In genomic region chr15:6386159-6386951, GRCm38 (mm10) we compare ENCODE assay signal across 7 mouse cellular contexts. TPM values are rescaled to one million over a fixed set of nuclear protein-coding genes. Genes with fewer than 3 reads are reported as not detected.
DNase-seq lines count a peak whose midpoint lies in the region; ATAC-seq and TF ChIP-seq lines count a peak whose summit lies in the region.

No protein-coding gene starts in this region.

- ATAC-seq in embryonic facial prominence, embryonic 13.5 days (ENCODE audit: insufficient number of reproducible peaks, insufficient read depth, low FRiP score, low TSS enrichment, low read depth), result peak; percentile 90
- ATAC-seq in limb, embryonic 13.5 days (ENCODE audit: low FRiP score, low read depth), result peak; percentile 92
- peak; percentile 89 for ATAC-seq in midbrain, embryonic 14.5 days (ENCODE audit: low FRiP score, low TSS enrichment)

- TF ChIP-seq CTCF in bone marrow, adult 2 months (IDR thresholded peaks at IDR 0.05; ENCODE audit: control insufficient read depth, insufficient read depth, low read length), result no peak

- H3K4me1 ChIP-seq in bone marrow, adult 2 months (ENCODE audit: control insufficient read depth, insufficient read depth, low read length), result no peaks in the 10 kb centered on the region
- H3K4me1 ChIP-seq in embryonic facial prominence, embryonic 13.5 days, result peaks cover 41% of the 10 kb centered on the region
- peaks cover 57% of the 10 kb centered on the region for H3K4me1 ChIP-seq in limb, embryonic 13.5 days
- H3K4me1 ChIP-seq in midbrain, embryonic 14.5 days (ENCODE audit: control insufficient read depth, insufficient read depth, low read length), result no peaks in the 10 kb centered on the region

- no peaks in the 10 kb centered on the region for H3K36me3 ChIP-seq in embryonic facial prominence, embryonic 13.5 days
- H3K36me3 ChIP-seq in limb, embryonic 13.5 days, result no peaks in the 10 kb centered on the region
- H3K36me3 ChIP-seq in midbrain, embryonic 14.5 days (ENCODE audit: control insufficient read depth, insufficient read depth, low read length), result no peaks in the 10 kb centered on the region

- no peaks in the 10 kb centered on the region for H3K9me3 ChIP-seq in embryonic facial prominence, embryonic 13.5 days
- H3K9me3 ChIP-seq in limb, embryonic 13.5 days, result no peaks in the 10 kb centered on the region
- H3K9me3 ChIP-seq in midbrain, embryonic 14.5 days (ENCODE audit: control insufficient read depth, low read length), result no peaks in the 10 kb centered on the region

- DNase-seq in heart, adult 9 months (ENCODE audit: low spot score in 2 of 2), result peak; percentile 92 to 93
- peak; percentile 95 for DNase-seq in kidney, adult 9 months
- peak; percentile 83 for DNase-seq in midbrain, embryonic 14.5 days
- DNase-seq in spleen, postnatal 36 days (ENCODE audit: low spot score in 2 of 2), result peak; percentile 22 to 24

- H3K27ac ChIP-seq in bone marrow, adult 2 months (ENCODE audit: control insufficient read depth, insufficient read depth, low read depth, low read length, poor library complexity), result no peak overlapping the region; the same call in 1 of the 2 replicates
- H3K27ac ChIP-seq in embryonic facial prominence, embryonic 13.5 days, result peak overlapping the region; percentile 86
- H3K27ac ChIP-seq in limb, embryonic 13.5 days, result peak overlapping the region; percentile 84
- no peak overlapping the region for H3K27ac ChIP-seq in midbrain, embryonic 14.5 days (replicated peaks; ENCODE audit: low read depth, low read length)

- TF ChIP-seq POLR2A in bone marrow, adult 2 months (IDR thresholded peaks at IDR 0.05; ENCODE audit: borderline replicate concordance, control insufficient read depth, low read depth, low read length), result no peak

- no peaks in the 10 kb centered on the region for H3K27me3 ChIP-seq in embryonic facial prominence, embryonic 13.5 days
- no peaks in the 10 kb centered on the region for H3K27me3 ChIP-seq in limb, embryonic 13.5 days
- no peaks in the 10 kb centered on the region for H3K27me3 ChIP-seq in midbrain, embryonic 14.5 days (ENCODE audit: control insufficient read depth, insufficient read depth, low read length)

- WGBS in bone marrow, adult 2 months, result 3% methylated on average over 49 of the region's 49 CpGs
- 1% methylated on average over 49 of the region's 49 CpGs for WGBS in embryonic facial prominence, embryonic 13.5 days
- WGBS in limb, embryonic 13.5 days, result 2% methylated on average over 49 of the region's 49 CpGs
- WGBS in midbrain, embryonic 14.5 days, result 3% methylated on average over 49 of the region's 49 CpGs

- peak overlapping the region; percentile 55 for H3K4me3 ChIP-seq in bone marrow, adult 2 months (replicated peaks; ENCODE audit: control insufficient read depth, low read depth, low read length)
- H3K4me3 ChIP-seq in embryonic facial prominence, embryonic 13.5 days, result peak overlapping the region; percentile 60
- peak overlapping the region; percentile 64 for H3K4me3 ChIP-seq in limb, embryonic 13.5 days
- peak overlapping the region; percentile 53 for H3K4me3 ChIP-seq in midbrain, embryonic 14.5 days (replicated peaks; ENCODE audit: low read depth, low read length)

- H3K4me2 ChIP-seq in embryonic facial prominence, embryonic 13.5 days, result peak overlapping the region; percentile 63
- H3K4me2 ChIP-seq in limb, embryonic 13.5 days (replicated peaks), result peak overlapping the region; percentile 72
- peak overlapping the region; percentile 90 for H3K4me2 ChIP-seq in midbrain, embryonic 14.5 days (ENCODE audit: low read length)

- H3K9ac ChIP-seq in embryonic facial prominence, embryonic 13.5 days, result peak overlapping the region; percentile 73
- peak overlapping the region; percentile 77 for H3K9ac ChIP-seq in limb, embryonic 13.5 days
- peak overlapping the region; percentile 40; the same call in 1 of the 2 replicates for H3K9ac ChIP-seq in midbrain, embryonic 14.5 days (replicated peaks; ENCODE audit: low read length)

RNA-seq across cellular contexts. Expression of gene C9, which starts 58.8 kb away (rescaled TPM):
- polyA plus RNA-seq in bone marrow, adult 2 months (2011; ENCODE audit: insufficient read depth, insufficient read length, low replicate concordance, missing spikeins), result 22.0 TPM in 1 of 2 replicates, not detected in the other
- not detected in 2 replicates for polyA plus RNA-seq in embryonic facial prominence, embryonic 13.5 days (2015; fragmentation: Nextera tagmentation; extraction: Ambion mirVana)
- not detected in 2 replicates for polyA plus RNA-seq in limb, embryonic 13.5 days (2015; fragmentation: Nextera tagmentation; extraction: Ambion mirVana)
- not detected in 2 replicates for polyA plus RNA-seq in midbrain, embryonic 14.5 days (2014; fragmentation: Nextera tagmentation; extraction: Ambion mirVana)

Comparison
In these comparisons a context has a peak if more than half of its experiments do, and no peak if none do; other contexts are left out.
1. H3K27ac ChIP-seq: peak in embryonic facial prominence, embryonic 13.5 days (single experiment) and limb, embryonic 13.5 days (single experiment); none in bone marrow, adult 2 months (single experiment) and midbrain, embryonic 14.5 days (single experiment).
2. DNase-seq: peak in every context shown above with its lines; median percentile 95 in kidney, adult 9 months; 92 in heart, adult 9 months; 83 in midbrain, embryonic 14.5 days; 23 in spleen, postnatal 36 days.
3. Peak in every context shown above with its lines, with median percentiles within 50 percentile points of each other: H3K4me3 ChIP-seq, ATAC-seq, H3K4me2 ChIP-seq and H3K9ac ChIP-seq.